Mouse (Mus musculus): ENCODE measurements around the gene Fscn1. TPM values are rescaled to one million over a fixed set of nuclear protein-coding genes. Genes with fewer than 3 reads are reported as not detected.

Gene Fscn1
- polyA plus RNA-seq, 1 experiment = 139 TPM

DNA sequence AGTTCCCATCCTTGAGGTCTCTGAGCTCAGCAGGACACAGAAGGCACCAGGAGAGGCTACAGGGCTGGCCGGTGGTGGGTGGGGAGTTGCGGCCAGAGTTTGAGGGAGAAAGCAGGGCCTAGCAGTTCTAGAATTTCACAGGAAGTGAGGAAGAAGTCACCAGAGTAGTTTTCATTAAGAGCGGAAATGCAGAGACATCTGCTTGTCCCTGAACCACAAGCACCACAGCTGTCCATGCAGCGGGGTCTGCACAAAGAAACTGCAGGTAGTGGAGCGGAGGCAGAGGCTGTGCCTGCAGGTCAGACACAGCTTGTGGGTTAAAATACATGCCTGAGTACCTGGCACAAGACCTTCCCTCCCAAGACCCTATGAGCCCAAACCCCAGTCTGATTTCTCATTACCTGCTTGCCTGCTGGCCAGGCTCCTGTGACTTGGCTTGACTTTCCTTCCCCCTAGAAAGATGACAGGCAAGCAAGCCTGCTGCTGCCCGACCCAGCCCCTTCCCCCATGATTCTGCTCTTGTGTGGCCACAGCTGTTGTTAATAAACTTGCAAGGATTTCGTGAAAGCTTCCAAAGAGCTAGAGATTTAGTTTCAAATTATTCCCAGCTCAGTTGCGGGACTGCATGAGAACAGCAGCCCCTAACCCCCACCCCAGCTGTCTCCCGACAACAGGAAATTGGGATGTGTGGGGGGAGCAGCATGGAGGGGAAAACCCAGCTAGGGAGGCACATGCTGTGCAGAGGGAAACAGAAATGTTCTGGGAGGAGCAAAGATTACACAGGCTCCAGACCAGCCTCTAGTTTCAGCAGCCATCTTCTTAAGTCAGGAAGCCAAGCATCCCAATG lies 40.7 kb downstream of the Fscn1 start:
- Histone ChIP-seq H3K4me1 (ENCODE audit: control insufficient read depth, insufficient read depth, low read length) (no peaks in the 10 kb centered on the region), H3K27me3 (ENCODE audit: control insufficient read depth, insufficient read depth, low read length, poor library complexity, severe bottlenecking) (no peaks in the 10 kb centered on the region), H3K9me3 (replicated peaks; ENCODE audit: control insufficient read depth, insufficient read depth, low read length, poor library complexity, severe bottlenecking) (no peaks in the 10 kb centered on the region), H3K27ac (ENCODE audit: insufficient read depth, low read length) (no peak overlapping the region), H3K36me3 (ENCODE audit: control insufficient read depth, insufficient read depth, low read length, poor library complexity, severe bottlenecking) (no peaks in the 10 kb centered on the region), H3K9ac (ENCODE audit: low read depth, poor library complexity, severe bottlenecking) (no peak overlapping the region), H3K4me3 (ENCODE audit: low read depth, low read length) (no peak overlapping the region)
- TF ChIP-seq EP300 (IDR thresholded peaks at IDR 0.05; ENCODE audit: insufficient read depth, low read depth, low read length) (no peak), POLR2A (IDR thresholded peaks at IDR 0.05; ENCODE audit: insufficient read depth, low read length) (no peak), CTCF (IDR thresholded peaks at IDR 0.05; ENCODE audit: low read depth, low read length) (no peak)

DNA sequence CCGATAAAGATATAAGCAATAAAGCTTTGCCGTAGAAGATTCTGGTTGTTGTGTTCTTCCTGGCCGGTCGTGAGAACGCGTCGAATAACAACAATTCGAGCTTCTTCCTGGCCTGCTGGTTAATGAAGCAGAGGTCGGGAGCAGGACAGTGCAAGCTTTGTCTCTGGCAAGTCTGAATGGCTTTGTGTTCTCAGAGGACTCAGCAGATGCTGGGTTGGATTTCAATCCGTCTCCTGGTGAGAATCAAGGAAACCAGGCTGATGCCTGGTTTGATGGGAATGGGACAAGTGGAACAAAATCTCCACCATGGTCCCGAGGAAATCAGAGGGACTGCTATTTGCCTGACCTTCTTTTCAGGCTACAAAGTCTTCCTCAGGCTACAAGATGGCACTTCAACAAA lies 49.2 kb downstream of the Fscn1 start:
- no peaks in the 10 kb centered on the region for H3K9me3 ChIP-seq (replicated peaks; ENCODE audit: control insufficient read depth, insufficient read depth, low read length, poor library complexity, severe bottlenecking)
- no peak overlapping the region for H3K9ac ChIP-seq (ENCODE audit: low read depth, poor library complexity, severe bottlenecking)
- no peaks in the 10 kb centered on the region for H3K4me1 ChIP-seq (ENCODE audit: control insufficient read depth, insufficient read depth, low read length)
- peaks cover 33% of the 10 kb centered on the region for H3K36me3 ChIP-seq (ENCODE audit: control insufficient read depth, insufficient read depth, low read length, poor library complexity, severe bottlenecking)
- no peak overlapping the region for H3K4me3 ChIP-seq (ENCODE audit: low read depth, low read length)
- H3K27ac ChIP-seq (ENCODE audit: insufficient read depth, low read length) = no peak overlapping the region
- TF ChIP-seq POLR2A (IDR thresholded peaks at IDR 0.05; ENCODE audit: insufficient read depth, low read length) (no peak), EP300 (IDR thresholded peaks at IDR 0.05; ENCODE audit: insufficient read depth, low read depth, low read length) (no peak), CTCF (IDR thresholded peaks at IDR 0.05; ENCODE audit: low read depth, low read length) (no peak)
- H3K27me3 ChIP-seq (ENCODE audit: control insufficient read depth, insufficient read depth, low read length, poor library complexity, severe bottlenecking) = no peaks in the 10 kb centered on the region

DNA sequence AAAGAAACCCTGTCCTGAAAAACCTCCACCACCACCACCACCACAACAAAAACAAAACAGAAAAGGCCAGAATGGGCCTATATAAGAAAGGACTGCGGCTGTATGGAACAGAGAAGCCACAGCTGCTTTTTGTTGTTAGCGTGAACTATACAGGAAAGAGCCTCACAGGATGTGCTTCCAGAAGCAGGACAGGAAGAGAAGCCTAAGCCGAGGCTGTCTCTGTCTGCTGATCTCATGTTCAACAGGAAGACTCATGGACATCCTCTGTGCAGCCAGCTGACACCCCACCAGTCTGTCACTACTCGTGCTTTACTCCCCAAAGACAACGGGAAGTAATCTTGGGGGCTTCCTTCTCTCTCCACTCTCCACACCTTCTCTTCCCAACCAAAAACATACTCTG lies 57.3 kb downstream of the Fscn1 start:
- H3K4me1 ChIP-seq (ENCODE audit: control insufficient read depth, insufficient read depth, low read length) = no peaks in the 10 kb centered on the region
- no peaks in the 10 kb centered on the region for H3K9me3 ChIP-seq (replicated peaks; ENCODE audit: control insufficient read depth, insufficient read depth, low read length, poor library complexity, severe bottlenecking)
- no peak overlapping the region for H3K4me3 ChIP-seq (ENCODE audit: low read depth, low read length)
- peaks cover 34% of the 10 kb centered on the region for H3K36me3 ChIP-seq (ENCODE audit: control insufficient read depth, insufficient read depth, low read length, poor library complexity, severe bottlenecking)
- H3K27me3 ChIP-seq (ENCODE audit: control insufficient read depth, insufficient read depth, low read length, poor library complexity, severe bottlenecking) = no peaks in the 10 kb centered on the region
- no peak overlapping the region for H3K9ac ChIP-seq (ENCODE audit: low read depth, poor library complexity, severe bottlenecking)
- TF ChIP-seq CTCF (IDR thresholded peaks at IDR 0.05; ENCODE audit: low read depth, low read length) (no peak), POLR2A (IDR thresholded peaks at IDR 0.05; ENCODE audit: insufficient read depth, low read length) (no peak)
- no peak overlapping the region for H3K27ac ChIP-seq (ENCODE audit: insufficient read depth, low read length)

Other genes with a start within 250 kb of the Fscn1 start
- gene Tnrc18, start 142.7 kb upstream of the Fscn1 start, polyA plus RNA-seq (2011; ENCODE audit: insufficient read depth, insufficient read length, low read depth, missing spikeins) = 13.9 and 20.2 TPM in 2 replicates
- gene Fbxl18, start 64.9 kb upstream of the Fscn1 start, polyA plus RNA-seq (2011; ENCODE audit: insufficient read depth, insufficient read length, low read depth, missing spikeins) = 19.3 and 21.2 TPM in 2 replicates
- 3,823 and 4,237 TPM in 2 replicates for gene Actb, start 53.6 kb upstream of the Fscn1 start, polyA plus RNA-seq (2011; ENCODE audit: insufficient read depth, insufficient read length, low read depth, missing spikeins)
- 46.9 and 51.6 TPM in 2 replicates for gene Rnf216, start 152.7 kb downstream of the Fscn1 start, polyA plus RNA-seq (2011; ENCODE audit: insufficient read depth, insufficient read length, low read depth, missing spikeins)
- 0.42 and 0.52 TPM in 2 replicates for gene Olfr718-ps1, start 187.2 kb downstream of the Fscn1 start, polyA plus RNA-seq (2011; ENCODE audit: insufficient read depth, insufficient read length, low read depth, missing spikeins)
- gene Rbak, start 220.4 kb downstream of the Fscn1 start, polyA plus RNA-seq (2011; ENCODE audit: insufficient read depth, insufficient read length, low read depth, missing spikeins) = 6.5 and 7.9 TPM in 2 replicates
- gene Spdye4b, start 220.7 kb downstream of the Fscn1 start, polyA plus RNA-seq (2011; ENCODE audit: insufficient read depth, insufficient read length, low read depth, missing spikeins) = not detected in 2 replicates